Mouse (Mus musculus): Measurements from ENCODE around the gene Tgfb2. TPM values are rescaled to one million over a fixed set of nuclear protein-coding genes. Genes with fewer than 3 reads are reported as not detected.

Tgfb2 gene
- polyA plus RNA-seq, 1 experiment: 9.3 TPM

- H3K4me3 ChIP-seq: no peak overlapping the region
- H3K4me2 ChIP-seq (ENCODE audit: low read depth): peak overlapping the region; percentile 90
- no peaks in the 10 kb centered on the region for H3K36me3 ChIP-seq (ENCODE audit: control insufficient read depth, insufficient read depth)
- H3K79me2 ChIP-seq (ENCODE audit: control insufficient read depth, insufficient read depth): no peaks in the 10 kb centered on the region
- TF ChIP-seq TCF3 (IDR thresholded peaks at IDR 0.05; ENCODE audit: insufficient read length, low read depth): no peak
- TF ChIP-seq REST (IDR thresholded peaks at IDR 0.05; ENCODE audit: insufficient read depth, insufficient read length): no peak
- TF ChIP-seq CEBPB (IDR thresholded peaks at IDR 0.05; ENCODE audit: insufficient read depth, poor library complexity, severe bottlenecking): 0 out of 2 replicates have a peak, but pooled peaks have one; percentile 31
- TF ChIP-seq SRF (IDR thresholded peaks at IDR 0.05; ENCODE audit: control insufficient read depth, insufficient read length, low read depth): no peak
- no peak for TF ChIP-seq E2F4 (IDR thresholded peaks at IDR 0.05; ENCODE audit: insufficient read depth)
- peak in 2 of 3 experiments; percentile 18 to 69 for TF ChIP-seq MYOG (IDR thresholded peaks at IDR 0.05; ENCODE audit: control insufficient read depth in 1 of 3, insufficient read depth in 1 of 3, insufficient read length in 2 of 3, low read depth in 2 of 3)
- TF ChIP-seq TCF12 (IDR thresholded peaks at IDR 0.05; ENCODE audit: insufficient read depth, poor library complexity, severe bottlenecking): no peak
- no peak for TF ChIP-seq POLR2A (IDR thresholded peaks at IDR 0.05; ENCODE audit: insufficient read length, low read depth)
- no peak for TF ChIP-seq POLR2AphosphoS2 (IDR thresholded peaks at IDR 0.05; ENCODE audit: insufficient read length, low read depth)
- peak in 1 of 3 experiments; percentile 83 for TF ChIP-seq MYOD1 (IDR thresholded peaks at IDR 0.05; ENCODE audit: control insufficient read depth in 1 of 3, insufficient read length in 2 of 3, low read depth in 2 of 3)
- TF ChIP-seq MAX (IDR thresholded peaks at IDR 0.05; ENCODE audit: low read depth): no peak
- TF ChIP-seq USF1 (IDR thresholded peaks at IDR 0.05; ENCODE audit: low read depth): no peak
- H3K27me3 ChIP-seq (ENCODE audit: control insufficient read depth, insufficient read depth, insufficient read length): no peaks in the 10 kb centered on the region
- no peak overlapping the region for H3ac ChIP-seq (ENCODE audit: control insufficient read depth, insufficient read length)
Measured at GRCm38 (mm10) chr1:186587065-186587804, 118.6 kb downstream of the Tgfb2 start.

DNA sequence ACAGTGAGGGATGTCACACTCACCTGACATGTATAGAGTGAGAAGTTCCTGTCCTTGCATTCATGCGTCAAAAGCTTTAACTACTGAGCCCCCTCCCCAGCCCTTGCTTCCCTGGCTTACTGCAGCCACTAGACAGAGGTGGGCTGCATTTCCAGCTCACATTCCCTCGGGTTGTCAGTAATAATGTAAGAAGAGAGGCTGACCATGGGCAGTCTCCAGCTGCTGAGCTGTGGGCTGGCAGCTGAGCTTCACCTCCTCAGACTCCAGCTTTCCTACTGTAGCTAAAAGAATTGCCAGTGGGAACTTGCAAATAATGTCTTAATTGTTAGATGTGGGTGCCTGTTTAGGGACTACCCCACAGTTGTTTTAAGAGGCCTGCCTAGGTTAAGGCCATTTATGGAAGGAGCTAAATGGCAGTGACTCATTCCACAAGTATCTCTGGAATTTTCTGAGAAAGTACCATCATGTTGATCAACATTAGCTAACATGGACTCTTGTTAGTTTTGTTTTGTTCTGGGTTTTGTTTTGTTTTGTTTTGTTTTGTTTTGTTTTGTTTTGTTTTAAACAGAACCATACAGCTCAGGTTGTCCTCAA, 120.1 kb downstream of the Tgfb2 start:
- no peaks in the 10 kb centered on the region for H3K79me2 ChIP-seq (ENCODE audit: control insufficient read depth, insufficient read depth)
- H3K36me3 ChIP-seq (ENCODE audit: control insufficient read depth, insufficient read depth): no peaks in the 10 kb centered on the region
- H3ac ChIP-seq (ENCODE audit: control insufficient read depth, insufficient read length): no peak overlapping the region
- TF ChIP-seq MAX (IDR thresholded peaks at IDR 0.05; ENCODE audit: low read depth) (no peak), USF1 (IDR thresholded peaks at IDR 0.05; ENCODE audit: low read depth) (no peak), POLR2A (IDR thresholded peaks at IDR 0.05; ENCODE audit: insufficient read length, low read depth) (no peak), POLR2AphosphoS2 (IDR thresholded peaks at IDR 0.05; ENCODE audit: insufficient read length, low read depth) (no peak), CEBPB (IDR thresholded peaks at IDR 0.05; ENCODE audit: insufficient read depth, poor library complexity, severe bottlenecking) (no peak), TCF12 (IDR thresholded peaks at IDR 0.05; ENCODE audit: insufficient read depth, poor library complexity, severe bottlenecking) (peak; percentile 31), E2F4 (IDR thresholded peaks at IDR 0.05; ENCODE audit: insufficient read depth) (no peak), MYOD1 (IDR thresholded peaks at IDR 0.05; ENCODE audit: control insufficient read depth in 1 of 3, insufficient read length in 2 of 3, low read depth in 2 of 3) (peak in 2 of 3 experiments; percentile 55 to 69), TCF3 (IDR thresholded peaks at IDR 0.05; ENCODE audit: insufficient read length, low read depth) (peak; percentile 20), REST (IDR thresholded peaks at IDR 0.05; ENCODE audit: insufficient read depth, insufficient read length) (no peak), SRF (IDR thresholded peaks at IDR 0.05; ENCODE audit: control insufficient read depth, insufficient read length, low read depth) (peak; percentile 73), MYOG (IDR thresholded peaks at IDR 0.05; ENCODE audit: control insufficient read depth in 1 of 3, insufficient read depth in 1 of 3, insufficient read length in 2 of 3, low read depth in 2 of 3) (peak in 2 of 3 experiments; percentile 46 to 68)
- no peak overlapping the region for H3K4me3 ChIP-seq
- H3K27me3 ChIP-seq (ENCODE audit: control insufficient read depth, insufficient read depth, insufficient read length): no peaks in the 10 kb centered on the region
- H3K4me2 ChIP-seq (ENCODE audit: low read depth): peak overlapping the region; percentile 90

DNA sequence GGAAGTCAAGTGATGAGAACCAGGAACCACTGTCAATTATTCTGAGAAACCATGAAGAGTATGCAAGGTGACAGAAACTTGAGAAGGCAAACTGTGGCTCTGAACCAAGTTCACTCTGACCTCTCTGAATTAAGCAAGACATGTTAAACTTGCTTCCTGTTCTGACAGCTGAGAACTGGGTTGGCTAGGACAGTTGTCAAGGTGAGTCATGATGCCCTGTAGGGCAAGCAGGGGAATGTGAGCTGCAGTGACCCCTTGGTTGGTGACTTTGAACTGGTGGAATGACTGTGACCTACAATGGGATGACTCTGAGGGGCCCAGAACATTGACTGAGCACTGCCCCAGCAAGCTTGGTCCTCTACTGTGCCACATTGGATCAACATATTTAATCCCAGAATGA, 121.9 kb downstream of the Tgfb2 start:
- Histone ChIP-seq H3K36me3 (ENCODE audit: control insufficient read depth, insufficient read depth) (no peaks in the 10 kb centered on the region), H3K27me3 (ENCODE audit: control insufficient read depth, insufficient read depth, insufficient read length) (no peaks in the 10 kb centered on the region), H3ac (ENCODE audit: control insufficient read depth, insufficient read length) (no peak overlapping the region), H3K4me2 (ENCODE audit: low read depth) (no peak overlapping the region), H3K79me2 (ENCODE audit: control insufficient read depth, insufficient read depth) (no peaks in the 10 kb centered on the region), H3K4me3 (no peak overlapping the region)
- peak; percentile 68; the same call in 1 of the 2 replicates for TF ChIP-seq CEBPB (IDR thresholded peaks at IDR 0.05; ENCODE audit: insufficient read depth, poor library complexity, severe bottlenecking)
- TF ChIP-seq MYOD1 (IDR thresholded peaks at IDR 0.05; ENCODE audit: control insufficient read depth in 1 of 3, insufficient read length in 2 of 3, low read depth in 2 of 3): peak; percentile 3 to 92 (median 57)
- peak; percentile 57 for TF ChIP-seq TCF3 (IDR thresholded peaks at IDR 0.05; ENCODE audit: insufficient read length, low read depth)
- no peak for TF ChIP-seq POLR2AphosphoS2 (IDR thresholded peaks at IDR 0.05; ENCODE audit: insufficient read length, low read depth)
- no peak for TF ChIP-seq E2F4 (IDR thresholded peaks at IDR 0.05; ENCODE audit: insufficient read depth)
- TF ChIP-seq MYOG (IDR thresholded peaks at IDR 0.05; ENCODE audit: control insufficient read depth in 1 of 3, insufficient read depth in 1 of 3, insufficient read length in 2 of 3, low read depth in 2 of 3): peak; percentile 25 to 87 (median 84)
- no peak for TF ChIP-seq REST (IDR thresholded peaks at IDR 0.05; ENCODE audit: insufficient read depth, insufficient read length)
- no peak for TF ChIP-seq MAX (IDR thresholded peaks at IDR 0.05; ENCODE audit: low read depth)
- TF ChIP-seq SRF (IDR thresholded peaks at IDR 0.05; ENCODE audit: control insufficient read depth, insufficient read length, low read depth): no peak
- no peak for TF ChIP-seq TCF12 (IDR thresholded peaks at IDR 0.05; ENCODE audit: insufficient read depth, poor library complexity, severe bottlenecking)

GRCm38 (mm10) chr1:186582113-186582512, 123.7 kb downstream of the Tgfb2 start:
- H3ac ChIP-seq (ENCODE audit: control insufficient read depth, insufficient read length): no peak overlapping the region
- no peaks in the 10 kb centered on the region for H3K36me3 ChIP-seq (ENCODE audit: control insufficient read depth, insufficient read depth)
- TF ChIP-seq TCF3 (IDR thresholded peaks at IDR 0.05; ENCODE audit: insufficient read length, low read depth) (no peak), MYOG (IDR thresholded peaks at IDR 0.05; ENCODE audit: control insufficient read depth in 1 of 3, insufficient read depth in 1 of 3, insufficient read length in 2 of 3, low read depth in 2 of 3) (peak in 2 of 3 experiments; percentile 45 to 76), USF1 (IDR thresholded peaks at IDR 0.05; ENCODE audit: low read depth) (peak; percentile 10), E2F4 (IDR thresholded peaks at IDR 0.05; ENCODE audit: insufficient read depth) (no peak), MYOD1 (IDR thresholded peaks at IDR 0.05; ENCODE audit: control insufficient read depth in 1 of 3, insufficient read length in 2 of 3, low read depth in 2 of 3) (peak in 2 of 3 experiments; percentile 61 to 67)
- no peaks in the 10 kb centered on the region for H3K79me2 ChIP-seq (ENCODE audit: control insufficient read depth, insufficient read depth)
- no peak overlapping the region for H3K4me3 ChIP-seq
- H3K27me3 ChIP-seq (ENCODE audit: control insufficient read depth, insufficient read depth, insufficient read length): no peaks in the 10 kb centered on the region
- H3K4me2 ChIP-seq (ENCODE audit: low read depth): peak overlapping the region; percentile 4
